Mouse (Mus musculus) lung, adult 2 months (tissue): ENCODE data around the gene Nelfb.

Experiments
- CTCF ChIP-seq: fragments of 200-500 bp; IDR thresholded peaks from 2 replicates; pipeline ENCODE4 v1.5.1; 2011; ENCODE audit warnings: mild to moderate bottlenecking, low read length, control low read depth; ENCODE audit not compliant: insufficient read depth
- POLR2A ChIP-seq: fragments of 200-500 bp; IDR thresholded peaks from 2 replicates; pipeline ENCODE4 v1.6.1; 2011; ENCODE audit warnings: low read depth, mild to moderate bottlenecking, control low read depth, low read length, borderline replicate concordance; ENCODE audit errors: extremely low read depth

- TF ChIP-seq CTCF (no peak), POLR2A (no peak)
Observed at GRCm38 (mm10) chr2:25234551-25235220, 23.4 kb upstream of the Nelfb start.
